Mouse (Mus musculus) thymus, postnatal 4 days (tissue): ENCODE results near the gene Ttc12.
A peak's percentile ranks its signal among the peaks of the same experiment; 100 is the strongest.

Source experiments
- DNase-seq: peaks from one replicate; pipeline ENCODE4 v3.0.0; 2021

Ttc12 gene

DNA sequence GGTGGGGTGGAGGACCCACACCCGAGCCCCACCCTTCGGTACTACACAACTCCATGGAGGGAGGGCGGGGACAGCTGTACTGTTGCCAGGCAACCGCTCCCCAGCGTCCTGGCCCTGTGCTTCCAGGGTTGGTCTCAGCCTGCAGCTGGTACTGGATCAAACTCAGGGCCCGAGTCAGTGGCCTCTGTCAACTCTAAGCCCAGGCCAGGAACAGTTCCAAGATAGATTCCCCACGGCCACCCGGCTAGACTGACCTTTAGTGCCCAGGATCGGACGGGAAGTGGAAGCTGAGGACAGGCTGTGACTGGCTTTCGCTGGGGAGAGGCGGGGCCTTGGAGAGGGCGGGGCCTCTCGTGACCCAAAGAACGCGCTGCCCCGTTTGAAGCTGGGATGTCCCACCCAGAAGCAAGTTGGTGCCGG, at the start of gene Ttc12:
Gene Ttc12 (minus strand): TSS at position 334 of the 420 bp plus-strand sequence.
- peak; percentile 82 for DNase-seq

DNA sequence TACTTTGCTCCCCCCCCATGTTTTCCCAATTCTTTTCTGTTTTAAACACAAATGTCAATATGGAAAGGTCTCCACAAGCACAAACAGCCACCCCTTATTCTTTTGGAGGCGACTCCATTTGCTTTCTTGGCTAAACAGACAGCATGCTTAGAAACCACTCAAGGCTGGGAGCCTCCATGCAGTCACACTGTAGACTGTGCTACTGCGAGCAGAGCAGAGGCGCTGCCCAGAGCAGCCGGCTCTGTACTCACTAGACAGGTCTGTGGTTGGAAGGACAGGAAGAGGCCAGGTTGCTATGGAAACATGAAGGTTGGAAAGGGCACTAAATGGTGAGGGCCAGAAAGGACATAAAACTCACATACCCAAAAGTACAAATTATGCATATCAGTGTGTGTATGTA, 48.9 kb upstream of the Ttc12 start:
- no peak for DNase-seq

DNA sequence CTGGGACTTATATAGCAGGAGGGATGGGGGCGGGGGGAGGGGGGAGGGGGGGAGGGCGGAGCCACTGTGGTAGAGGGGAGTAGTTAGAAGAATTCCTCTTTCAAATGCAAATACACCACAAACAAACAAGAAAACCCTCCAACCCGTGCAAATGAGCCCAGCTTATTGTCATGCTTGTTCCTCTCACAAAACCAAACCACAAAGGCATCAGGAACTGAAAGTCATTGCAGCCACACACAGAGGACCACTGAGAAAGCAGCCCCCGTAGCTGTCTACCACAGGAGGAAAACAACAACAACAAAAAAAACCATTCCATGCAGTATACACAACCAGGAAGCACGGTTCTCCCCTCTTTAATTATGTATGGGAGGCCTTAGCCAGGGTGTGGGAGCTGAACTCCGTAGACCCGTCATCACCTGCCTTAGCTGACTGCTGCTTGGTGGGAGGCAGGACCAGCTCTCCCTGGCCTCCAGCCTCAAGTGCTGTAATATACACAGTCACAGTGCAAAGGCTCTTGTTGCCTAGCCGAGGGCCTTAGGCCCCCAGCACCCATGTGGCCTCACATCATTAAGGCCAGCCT, 48.0 kb upstream of the Ttc12 start:
- DNase-seq = no peak

DNA sequence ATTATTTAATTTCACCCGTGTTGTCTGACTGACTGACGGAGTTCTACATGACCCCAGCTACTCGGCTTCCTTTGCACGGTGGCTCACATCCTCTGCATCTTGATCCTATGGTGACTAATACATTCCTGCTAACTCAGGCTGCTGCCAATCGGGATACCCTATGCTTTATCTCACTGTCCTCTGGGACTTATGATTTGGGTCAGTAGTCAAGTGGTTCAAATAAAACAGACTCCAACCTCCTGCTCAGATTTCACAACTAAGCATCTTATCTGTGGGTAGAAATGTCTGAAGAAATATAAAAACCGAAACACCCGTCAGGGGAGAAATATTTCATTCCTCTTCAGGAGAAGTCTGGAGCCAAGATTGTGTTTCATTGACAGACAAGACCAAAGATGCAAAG, 47.4 kb upstream of the Ttc12 start:
- DNase-seq = no peak

DNA sequence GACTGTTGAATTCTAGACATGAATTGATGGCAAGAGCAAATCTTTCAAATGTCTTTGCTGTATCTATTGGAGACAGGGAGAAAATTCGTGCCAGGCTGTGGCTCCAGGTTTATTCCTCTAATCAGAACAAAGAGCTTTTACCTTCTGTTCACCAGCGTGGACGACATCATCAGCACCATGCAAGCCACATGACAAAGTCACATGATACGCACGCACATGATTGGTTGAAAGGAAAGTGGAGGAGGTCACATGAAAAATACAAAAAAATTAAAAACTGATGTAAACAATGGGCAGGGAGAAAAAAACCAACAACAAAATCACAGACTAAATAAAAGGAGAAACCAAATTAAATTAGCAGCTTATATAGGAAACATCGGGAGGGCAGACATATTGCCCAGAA, 45.8 kb upstream of the Ttc12 start:
- DNase-seq = no peak

DNA sequence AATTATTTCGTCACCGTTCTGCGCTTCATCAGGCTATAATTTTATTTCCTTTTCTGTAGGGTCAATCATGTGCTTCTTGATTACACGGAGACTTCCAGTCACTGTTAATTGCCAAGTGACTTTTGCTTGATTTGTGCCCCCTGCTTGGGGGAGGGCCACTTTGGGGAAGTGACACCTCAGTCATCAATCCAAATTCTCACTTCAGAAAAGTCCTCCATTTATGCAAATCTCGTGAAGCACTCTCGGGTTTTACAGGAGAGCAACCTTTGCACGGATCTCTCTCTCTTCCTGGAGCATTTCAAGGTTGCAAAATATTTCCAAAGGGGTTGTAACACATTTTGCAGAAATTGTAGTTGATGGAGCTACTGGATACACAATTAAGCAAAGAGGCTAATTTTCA, 45.2 kb upstream of the Ttc12 start:
- no peak for DNase-seq

DNA sequence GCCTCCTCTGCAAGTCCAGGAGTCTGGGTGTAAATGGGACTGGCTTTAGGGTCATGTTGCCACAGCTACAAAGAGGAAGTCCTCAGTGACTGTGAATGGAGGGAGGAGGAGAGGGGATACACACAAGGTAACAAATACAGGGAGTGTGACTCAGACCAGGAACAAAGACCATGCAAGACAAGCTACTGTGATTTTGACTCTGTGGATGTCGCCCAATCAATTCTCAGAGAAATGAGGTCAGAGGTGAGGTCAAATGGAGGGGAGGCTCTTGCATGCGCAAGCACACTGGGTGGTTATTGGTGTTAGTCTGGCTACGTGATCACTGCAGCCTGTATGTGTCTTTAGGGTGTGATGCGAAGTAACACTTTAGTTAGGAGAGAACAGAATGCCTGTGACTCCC, 44.7 kb upstream of the Ttc12 start:
- no peak for DNase-seq

DNA sequence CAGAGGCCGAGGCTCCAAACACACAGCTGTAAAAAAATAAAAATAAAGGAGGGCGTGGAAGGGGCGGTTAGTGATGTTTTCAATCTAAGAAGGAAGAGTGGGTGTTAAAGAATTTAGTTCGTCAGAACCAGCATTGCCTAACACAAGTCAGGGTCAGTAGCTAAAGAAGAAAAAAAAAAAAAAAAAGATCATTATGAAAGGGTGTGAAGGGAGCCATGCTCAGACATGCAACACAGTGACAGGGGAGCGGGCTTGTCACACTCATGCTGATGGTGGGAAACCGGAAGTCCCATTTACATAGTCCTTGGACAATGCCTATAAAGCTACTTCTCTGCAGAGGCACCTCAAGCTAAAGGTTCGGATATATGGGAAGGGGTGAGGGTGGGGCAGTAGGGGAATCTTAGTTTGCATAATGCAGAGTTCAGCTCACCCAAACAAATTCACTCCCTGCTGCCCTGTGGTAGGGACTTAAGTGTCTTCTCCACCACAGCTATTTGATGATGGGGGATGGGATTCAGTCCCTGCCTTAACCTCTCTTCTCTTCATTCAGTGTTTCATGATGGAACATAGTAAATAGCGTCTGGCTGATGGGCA, 43.4 kb upstream of the Ttc12 start:
- DNase-seq = no peak

DNA sequence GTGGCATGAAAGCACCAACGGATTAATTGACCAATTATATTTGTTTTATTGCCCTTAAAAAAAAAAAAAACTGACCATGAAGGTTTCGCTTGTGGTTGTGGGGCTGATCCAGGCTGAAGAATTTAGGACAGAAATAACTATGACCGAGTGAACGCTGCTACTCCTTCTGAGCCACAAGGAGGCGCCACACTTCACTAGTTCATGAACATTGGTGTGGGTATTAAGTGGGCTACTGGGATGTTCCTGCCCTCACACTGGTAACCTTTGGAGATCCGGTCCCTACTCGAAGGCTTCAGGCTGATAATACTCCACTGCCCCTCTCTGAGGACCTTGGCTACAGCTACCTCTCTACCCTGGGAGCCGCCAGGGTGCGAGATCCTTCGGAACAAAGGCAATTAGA, 42.9 kb upstream of the Ttc12 start:
- peak; percentile 51 for DNase-seq

DNA sequence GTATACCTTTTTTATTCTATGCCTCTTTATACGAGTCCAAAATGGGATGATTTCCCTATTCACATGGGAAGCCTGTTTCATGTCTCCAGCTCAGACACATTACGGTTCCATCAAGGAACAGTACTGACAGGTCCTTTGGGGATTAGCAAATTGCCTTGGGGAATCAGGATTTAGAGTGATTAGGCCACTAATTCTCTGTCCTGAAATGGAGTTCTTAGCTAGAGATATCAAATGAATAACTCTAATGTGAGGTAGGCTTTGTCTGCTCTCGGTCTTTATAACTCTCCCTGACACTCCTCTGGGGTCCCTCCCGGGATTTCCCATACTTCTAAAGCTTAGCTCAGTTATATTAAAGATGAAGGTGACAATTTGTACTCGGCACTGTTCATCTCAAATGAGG, 42.0 kb upstream of the Ttc12 start:
- DNase-seq = no peak

DNA sequence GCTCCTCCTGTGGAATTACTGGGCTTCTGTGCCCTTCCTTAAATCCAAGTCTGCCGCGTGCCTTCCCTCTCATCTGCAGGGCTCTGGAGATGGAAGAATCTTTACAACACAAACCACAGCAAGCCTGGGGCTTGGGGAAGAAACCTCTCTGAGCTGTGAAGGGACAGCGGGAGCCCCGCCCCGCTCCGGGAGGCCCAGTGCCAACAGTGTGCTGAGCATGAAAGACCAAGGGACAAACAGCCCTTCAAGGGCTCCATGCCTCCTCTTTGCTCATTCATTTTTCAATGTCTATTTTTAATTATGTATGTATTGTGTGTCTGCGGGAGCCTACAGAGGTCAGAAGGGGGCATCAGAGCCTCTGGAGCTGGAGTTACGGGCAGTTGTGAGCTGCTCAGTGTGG, 41.3 kb upstream of the Ttc12 start:
- no peak for DNase-seq

DNA sequence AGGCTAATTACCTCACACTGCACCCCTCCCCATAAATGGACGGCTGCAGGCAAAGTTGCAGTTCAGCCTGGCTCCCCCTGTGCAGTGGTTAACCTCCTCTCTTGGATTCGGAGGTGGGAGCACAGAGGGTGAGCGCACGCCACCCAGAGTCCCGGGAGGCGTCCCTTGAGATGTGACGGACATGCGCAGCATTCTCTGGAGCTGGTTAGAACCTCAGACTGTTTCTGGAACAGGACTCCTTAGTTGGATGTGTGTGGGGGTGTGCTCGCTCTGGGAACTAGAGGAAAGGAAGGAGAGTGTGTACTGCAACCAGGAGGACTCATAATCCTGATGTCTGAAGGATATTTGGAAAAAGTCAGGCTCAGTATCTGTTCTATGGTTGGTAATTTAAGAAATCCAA, 38.7 kb upstream of the Ttc12 start:
- no peak for DNase-seq

DNA sequence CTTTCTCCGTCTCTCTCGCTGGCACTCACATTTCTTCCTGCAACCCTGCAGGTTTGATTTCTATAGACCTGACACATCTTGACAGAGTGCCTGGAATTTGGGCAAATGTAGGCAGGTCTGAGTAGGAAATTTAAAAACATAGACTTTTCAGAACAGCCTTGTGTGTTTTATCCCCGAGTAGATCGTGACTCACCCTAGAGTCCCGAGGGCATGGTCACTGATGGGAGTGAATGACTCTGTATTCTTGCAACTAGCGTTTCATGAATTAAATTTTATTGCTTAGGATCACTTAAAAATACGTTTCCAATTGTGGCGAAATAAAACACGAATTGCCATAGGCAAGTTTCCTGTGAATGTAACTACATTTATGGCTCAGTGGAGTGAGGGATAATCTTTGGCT, 37.9 kb upstream of the Ttc12 start:
- no peak for DNase-seq

DNA sequence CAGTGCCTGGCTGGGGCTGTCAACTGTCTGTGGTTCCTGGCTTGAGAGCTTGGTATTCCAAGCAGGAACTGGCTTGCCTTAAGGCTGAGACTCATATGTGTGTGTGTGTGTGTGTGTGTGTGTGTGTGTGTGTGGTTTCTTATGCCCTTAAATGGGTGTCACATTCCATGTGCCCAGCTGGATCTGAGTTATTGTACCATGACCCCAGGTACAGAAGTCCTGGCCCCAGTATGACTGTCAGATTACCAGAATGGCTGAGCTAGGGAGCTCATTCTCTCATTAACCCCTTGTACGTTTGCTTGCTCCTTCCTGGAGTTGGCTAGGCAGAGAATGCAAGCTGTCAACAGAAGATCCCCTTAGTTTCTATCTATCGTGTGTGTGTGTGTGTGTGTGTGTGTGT, 28.3 kb upstream of the Ttc12 start:
- no peak for DNase-seq

DNA sequence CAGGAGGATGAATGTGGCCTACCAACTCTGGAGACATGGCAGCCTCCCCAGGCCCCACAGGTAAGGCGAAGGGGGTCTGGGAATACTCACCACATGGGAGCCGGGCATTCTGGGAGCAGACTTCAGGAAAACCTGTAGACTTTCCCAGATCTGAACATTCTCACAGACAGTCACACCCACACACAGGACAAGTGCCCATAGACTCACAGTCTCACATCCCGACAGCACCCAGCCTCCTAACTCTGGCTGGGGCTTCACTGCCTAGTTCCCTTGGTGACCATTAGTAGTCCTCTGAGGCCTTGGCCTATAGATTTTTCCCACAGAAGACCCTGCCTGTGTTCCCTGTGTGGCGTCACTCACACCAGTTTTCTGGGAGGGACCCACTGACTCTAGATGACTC, 24.6 kb upstream of the Ttc12 start:
- no peak for DNase-seq

DNA sequence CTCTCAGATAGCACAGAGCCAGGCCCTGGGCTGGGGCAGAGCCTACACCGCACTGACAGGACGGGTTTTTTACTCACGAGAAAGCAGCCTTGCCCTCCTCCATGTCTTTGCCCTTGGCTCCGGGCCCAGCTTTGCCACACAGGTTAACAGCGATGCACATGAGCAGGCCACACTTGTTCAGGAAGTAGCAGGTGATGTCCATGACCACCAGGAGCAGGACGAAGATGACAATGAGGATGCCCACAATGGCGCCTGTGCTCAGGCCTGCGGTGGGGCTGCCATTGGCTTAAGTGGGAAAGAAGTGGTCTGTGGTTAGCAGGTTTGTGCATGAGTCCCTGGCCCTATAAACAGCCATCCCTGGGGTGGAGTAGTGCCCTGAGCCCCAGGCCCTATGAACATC, 23.6 kb upstream of the Ttc12 start:
- no peak for DNase-seq

DNA sequence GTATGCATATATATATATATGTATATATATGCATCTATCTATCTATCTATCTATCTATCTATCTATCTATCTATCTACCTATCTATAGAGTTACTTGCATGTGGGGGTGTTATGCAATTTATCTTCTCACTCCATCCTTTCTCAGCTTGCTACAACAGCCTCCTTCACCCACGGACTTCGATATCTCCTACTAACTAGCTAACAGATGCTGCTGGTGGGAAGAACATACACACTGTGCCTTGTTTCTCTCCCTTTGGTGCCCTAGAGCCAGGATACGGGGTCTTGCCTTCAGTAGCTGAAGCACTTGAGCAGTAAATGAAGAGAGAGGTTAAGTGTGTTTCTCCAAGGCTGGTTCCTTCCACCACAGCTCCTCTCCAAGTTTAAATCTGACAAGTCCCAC, 23.1 kb upstream of the Ttc12 start:
- no peak for DNase-seq

DNA sequence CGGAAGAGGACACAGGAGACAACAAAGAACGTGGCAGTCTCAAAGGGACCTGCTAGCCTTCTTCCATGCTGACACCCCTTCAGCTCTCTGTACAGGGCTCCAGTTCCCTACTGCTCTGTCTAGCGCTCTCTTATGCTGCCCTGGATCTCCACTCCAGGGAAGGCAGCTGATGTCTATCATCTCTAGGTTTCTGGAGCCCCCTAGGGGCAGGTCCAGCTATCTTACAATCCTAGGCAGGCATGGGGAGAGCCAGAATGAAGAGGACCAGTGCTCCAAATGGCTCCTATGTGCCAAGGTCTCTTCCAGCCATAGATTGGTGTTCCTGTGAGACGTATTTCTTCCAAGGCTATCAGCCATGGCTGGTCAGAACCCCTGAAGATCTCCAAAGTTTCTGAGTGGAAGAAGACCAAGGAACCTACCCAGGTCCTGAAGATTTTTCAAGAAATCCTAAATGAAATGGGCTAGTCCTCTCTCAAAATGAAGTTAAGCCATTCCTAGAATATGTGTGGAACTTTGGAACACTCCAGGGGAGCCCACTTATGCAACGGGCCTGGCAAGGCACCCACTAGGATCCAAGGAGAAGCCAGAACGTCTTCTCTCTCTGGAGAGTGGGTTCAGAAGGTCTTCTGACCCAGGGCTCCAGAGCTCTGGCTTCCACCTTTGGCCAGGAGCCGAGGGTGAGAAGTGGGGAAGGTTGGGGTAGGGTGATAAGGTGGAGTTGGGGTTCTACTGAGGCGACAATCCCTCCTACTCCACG, 22.0 kb upstream of the Ttc12 start:
- DNase-seq = peak; percentile 58

DNA sequence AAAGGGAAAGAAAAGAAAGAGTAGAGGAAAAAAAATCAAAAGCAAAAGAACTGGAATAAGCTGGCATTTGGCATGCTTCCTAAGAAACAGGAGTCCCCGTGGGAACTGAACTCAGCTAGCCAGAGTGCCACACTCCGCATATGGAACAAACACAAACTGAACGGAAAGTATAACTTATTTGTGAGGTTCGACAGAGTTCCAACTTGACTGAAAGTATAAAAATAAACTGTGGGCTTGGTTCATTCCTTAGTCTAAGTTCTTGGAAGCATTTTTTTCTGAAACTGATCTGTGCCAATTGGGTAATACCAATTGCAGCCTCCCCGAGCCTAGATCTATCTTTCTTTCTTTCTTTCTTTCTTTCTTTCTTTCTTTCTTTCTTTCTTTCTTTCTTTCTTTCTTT, 18.6 kb upstream of the Ttc12 start:
- DNase-seq = no peak

DNA sequence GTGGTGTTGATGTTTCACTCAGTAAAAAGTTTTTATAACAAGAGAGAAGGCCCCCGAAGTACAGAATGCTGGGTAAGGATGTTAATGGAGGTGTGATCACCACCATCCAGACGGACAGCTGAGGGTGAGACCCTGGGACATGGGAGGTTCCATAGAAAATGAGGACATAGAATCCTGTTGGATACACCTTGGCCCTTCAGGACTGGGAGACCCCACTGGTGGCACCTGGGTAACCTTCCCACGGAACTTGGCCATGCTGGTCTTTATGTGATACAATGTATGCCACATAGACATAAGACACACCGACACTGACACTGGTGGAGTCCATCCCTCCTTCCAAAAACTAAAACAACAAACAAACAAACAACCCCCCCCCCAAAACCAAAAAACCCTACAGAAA, 16.2 kb upstream of the Ttc12 start:
- DNase-seq = no peak

DNA sequence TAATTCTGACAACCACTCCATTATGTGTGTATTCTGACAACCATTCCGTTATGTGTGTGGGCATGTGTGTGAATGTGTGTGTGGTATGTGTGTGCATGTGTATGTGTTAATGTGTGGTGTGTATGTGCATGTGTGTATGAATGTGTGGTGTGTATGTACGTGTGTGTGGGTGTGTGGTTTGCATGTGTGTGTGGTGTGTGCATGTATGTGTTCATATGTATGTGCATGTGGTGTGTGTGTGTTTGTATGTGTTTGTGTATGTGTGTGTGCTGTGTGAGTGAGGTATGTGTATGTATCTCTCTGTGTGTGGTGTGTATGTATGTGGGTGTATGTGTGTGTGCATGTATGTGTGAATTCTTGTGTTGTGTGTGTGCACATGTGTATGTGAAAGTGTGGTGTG, 13.9 kb upstream of the Ttc12 start:
- DNase-seq = no peak

DNA sequence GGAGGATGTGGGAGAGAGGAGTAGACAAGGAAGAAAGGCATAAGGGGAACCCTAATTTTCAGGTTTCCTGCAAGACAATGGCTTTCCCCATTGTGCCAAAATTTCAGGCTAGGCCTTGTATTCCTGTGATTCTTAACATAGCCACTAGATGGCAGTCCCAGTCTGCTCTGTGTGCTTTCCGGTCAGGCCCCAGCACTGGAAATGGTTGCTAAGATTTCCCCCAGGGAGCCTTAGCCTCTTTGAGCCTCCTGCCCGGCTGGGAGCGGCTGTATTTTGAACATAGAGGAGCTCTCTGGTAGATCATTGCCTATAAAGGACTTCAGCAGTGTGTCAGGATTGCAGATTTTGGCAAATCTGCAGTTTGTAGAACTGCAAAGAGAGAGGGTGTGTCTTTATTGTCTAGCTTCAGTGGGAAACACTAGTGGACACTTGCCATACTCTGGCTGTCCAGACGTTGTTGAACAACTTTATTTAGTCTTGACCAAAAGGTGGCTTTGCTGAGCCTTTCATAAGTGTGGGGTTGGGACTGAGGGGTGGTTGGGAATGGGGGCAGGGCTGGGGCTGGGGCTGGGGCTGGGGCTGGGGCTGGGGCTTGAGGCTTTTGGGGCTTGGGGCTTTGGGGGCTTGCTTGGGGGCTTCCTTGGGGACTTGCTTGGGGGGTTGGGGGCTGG, 8.1 kb upstream of the Ttc12 start:
- peak; percentile 56 for DNase-seq

DNA sequence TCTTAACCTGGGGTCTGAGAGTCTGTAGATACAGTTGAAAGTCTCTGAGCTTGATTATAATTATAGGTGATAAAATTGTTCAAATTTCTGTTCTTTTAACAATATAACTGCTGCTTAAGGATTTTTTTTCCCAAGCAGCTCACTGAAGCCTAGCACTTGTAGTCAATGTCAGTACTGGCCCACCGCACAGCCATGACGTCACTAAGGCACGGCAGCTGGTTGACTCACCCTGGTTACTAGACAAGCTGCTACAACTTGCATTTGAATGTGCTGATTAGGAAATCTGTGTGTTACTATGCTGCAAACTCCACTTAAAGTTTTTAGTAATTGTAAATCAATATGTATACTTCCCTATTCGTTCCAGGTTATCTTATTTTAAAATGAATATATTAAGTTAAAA, 4.6 kb upstream of the Ttc12 start:
- DNase-seq = no peak
